Mouse (Mus musculus) thymus, postnatal 25 days (tissue): Measurements from ENCODE around the gene Gstm4.

Experiments used
- DNase-seq: peaks from one replicate; pipeline ENCODE4 v3.0.0; 2022

Gene Gstm4

GRCm38 (mm10) chr3:108044394-108045140, at the start of gene Gstm4:
TSS of gene Gstm4 (minus strand) at chr3:108044894.
- DNase-seq, result peak; percentile 84

- DNase-seq, result no peak
These were observed 49.5 kb upstream of the Gstm4 start for GRCm38 (mm10) chr3:108094146-108094545.

GRCm38 (mm10) chr3:108093306-108093705, 48.6 kb upstream of the Gstm4 start:
- DNase-seq, result no peak

- DNase-seq, result no peak
These were observed 47.9 kb upstream of the Gstm4 start, which contains the start of gene Gnat2 for GRCm38 (mm10) chr3:108092536-108093115. TSS of gene Gnat2 (plus strand) at chr3:108092789.

GRCm38 (mm10) chr3:108092030-108092429, 47.3 kb upstream of the Gstm4 start:
- DNase-seq, result no peak

GRCm38 (mm10) chr3:108090561-108090960, 45.9 kb upstream of the Gstm4 start:
- DNase-seq, result no peak

- DNase-seq, result no peak
These were observed 45.2 kb upstream of the Gstm4 start for GRCm38 (mm10) chr3:108089916-108090315.

- no peak for DNase-seq
These were observed 44.2 kb upstream of the Gstm4 start for GRCm38 (mm10) chr3:108088842-108089380.

GRCm38 (mm10) chr3:108087329-108087728, 42.6 kb upstream of the Gstm4 start:
- no peak for DNase-seq

GRCm38 (mm10) chr3:108086470-108086979, 41.8 kb upstream of the Gstm4 start, which contains the start of gene Ampd2:
TSS of gene Ampd2 (minus strand) at chr3:108086651.
- peak; percentile 78 for DNase-seq

GRCm38 (mm10) chr3:108085721-108086469, 41.2 kb upstream of the Gstm4 start:
- peak; percentile 38 for DNase-seq

- DNase-seq, result peak; percentile 90
These were observed 40.6 kb upstream of the Gstm4 start for GRCm38 (mm10) chr3:108085281-108085720.

GRCm38 (mm10) chr3:108084767-108085270, 40.1 kb upstream of the Gstm4 start:
- no peak for DNase-seq

- DNase-seq, result no peak
These were observed 39.3 kb upstream of the Gstm4 start for GRCm38 (mm10) chr3:108083904-108084407.

GRCm38 (mm10) chr3:108083161-108083560, 38.5 kb upstream of the Gstm4 start:
- DNase-seq, result no peak

- no peak for DNase-seq
These were observed 37.7 kb upstream of the Gstm4 start for GRCm38 (mm10) chr3:108082251-108082875.

GRCm38 (mm10) chr3:108081681-108082080, 37.0 kb upstream of the Gstm4 start:
- DNase-seq, result no peak

GRCm38 (mm10) chr3:108076836-108077235, 32.1 kb upstream of the Gstm4 start:
- DNase-seq, result no peak

GRCm38 (mm10) chr3:108072983-108073569, 28.4 kb upstream of the Gstm4 start:
- no peak for DNase-seq

- DNase-seq, result peak; percentile 81
These were observed 25.9 kb upstream of the Gstm4 start for GRCm38 (mm10) chr3:108070295-108071293.
